Mouse (Mus musculus): Measurements from ENCODE around the gene Ghrhr.

Ghrhr gene

GRCm38 (mm10) chr6:55345264-55345663 is 30.8 kb upstream of the Ghrhr start:
- TF ChIP-seq GATA4 (IDR thresholded peaks at IDR 0.05; ENCODE audit: insufficient replicate concordance, low read length): no peak

GRCm38 (mm10) chr6:55346491-55346890 is 29.6 kb upstream of the Ghrhr start:
- TF ChIP-seq GATA4 (IDR thresholded peaks at IDR 0.05; ENCODE audit: insufficient replicate concordance, low read length): no peak

GRCm38 (mm10) chr6:55347711-55348571 is 28.2 kb upstream of the Ghrhr start:
- no peak for TF ChIP-seq GATA4 (IDR thresholded peaks at IDR 0.05; ENCODE audit: insufficient replicate concordance, low read length)

GRCm38 (mm10) chr6:55349231-55349630 is 26.9 kb upstream of the Ghrhr start:
- TF ChIP-seq GATA4 (IDR thresholded peaks at IDR 0.05; ENCODE audit: insufficient replicate concordance, low read length): no peak

- TF ChIP-seq GATA4 (IDR thresholded peaks at IDR 0.05; ENCODE audit: insufficient replicate concordance, low read length): no peak
These were observed 25.6 kb upstream of the Ghrhr start for GRCm38 (mm10) chr6:55350383-55350952.

- TF ChIP-seq GATA4 (IDR thresholded peaks at IDR 0.05; ENCODE audit: insufficient replicate concordance, low read length): no peak
These were observed 24.4 kb upstream of the Ghrhr start for GRCm38 (mm10) chr6:55351712-55352111.

- TF ChIP-seq GATA4 (IDR thresholded peaks at IDR 0.05; ENCODE audit: insufficient replicate concordance, low read length): no peak
These were observed 22.2 kb upstream of the Ghrhr start for GRCm38 (mm10) chr6:55353711-55354445.

- TF ChIP-seq GATA4 (IDR thresholded peaks at IDR 0.05; ENCODE audit: insufficient replicate concordance, low read length): no peak
These were observed 21.5 kb upstream of the Ghrhr start for GRCm38 (mm10) chr6:55354456-55355117.

GRCm38 (mm10) chr6:55355575-55355974 is 20.5 kb upstream of the Ghrhr start:
- TF ChIP-seq GATA4 (IDR thresholded peaks at IDR 0.05; ENCODE audit: insufficient replicate concordance, low read length): no peak

- peak; percentile 88; the same call in 1 of the 2 replicates for TF ChIP-seq GATA4 (IDR thresholded peaks at IDR 0.05; ENCODE audit: insufficient replicate concordance, low read length)
These were observed 19.9 kb upstream of the Ghrhr start for GRCm38 (mm10) chr6:55356017-55356703.

GRCm38 (mm10) chr6:55356976-55357635 is 19.0 kb upstream of the Ghrhr start:
- TF ChIP-seq GATA4 (IDR thresholded peaks at IDR 0.05; ENCODE audit: insufficient replicate concordance, low read length): no peak

GRCm38 (mm10) chr6:55357636-55358031 is 18.5 kb upstream of the Ghrhr start:
- TF ChIP-seq GATA4 (IDR thresholded peaks at IDR 0.05; ENCODE audit: insufficient replicate concordance, low read length): no peak

- no peak for TF ChIP-seq GATA4 (IDR thresholded peaks at IDR 0.05; ENCODE audit: insufficient replicate concordance, low read length)
These were observed 17.4 kb upstream of the Ghrhr start for GRCm38 (mm10) chr6:55358731-55359143.

GRCm38 (mm10) chr6:55362663-55363062 is 13.4 kb upstream of the Ghrhr start:
- TF ChIP-seq GATA4 (IDR thresholded peaks at IDR 0.05; ENCODE audit: insufficient replicate concordance, low read length): no peak

All from liver, adult (tissue).